14 mouse cellular contexts compared by ENCODE assay signal in the genomic region with DNA sequence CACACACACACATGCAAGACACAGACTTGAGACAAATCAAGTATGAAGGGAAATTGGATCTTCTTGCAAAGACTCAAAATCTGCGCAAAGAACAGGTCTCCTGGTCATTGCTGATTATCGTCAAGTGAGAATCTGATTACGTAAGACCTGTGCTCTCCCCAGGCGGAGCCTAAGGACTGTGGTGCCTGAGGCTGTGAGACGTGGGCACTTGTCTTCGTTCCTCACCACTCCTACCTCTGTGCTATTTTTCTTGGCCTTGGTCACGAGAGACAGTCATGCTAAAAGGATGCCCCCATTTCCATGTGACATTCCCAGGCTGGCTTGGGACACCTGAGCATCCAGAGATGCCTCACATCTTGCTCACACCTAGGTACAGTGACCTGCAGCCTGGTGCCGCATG.
"Had no signal": no experiment of that assay in that cellular context is flagged by ENCODE, and none has a peak within 500 bp of the region (broad histone marks: within the 10 kb centered on the region; RNA-seq: fewer than 3 reads in every experiment).

No protein-coding gene starts in this region.

- H3K4me3 ChIP-seq: limb, embryonic 15.5 days; liver, embryonic 12.5 days; midbrain, embryonic 10.5 days; neural tube, embryonic 12.5 days; stomach, embryonic 15.5 days had no signal

- ATAC-seq: intestine, postnatal 0 days; liver, embryonic 12.5 days had no signal

- H3K27me3 ChIP-seq: neural tube, embryonic 12.5 days had no signal

- H3K4me2 ChIP-seq: limb, embryonic 15.5 days; lung, embryonic 14.5 days; neural tube, embryonic 12.5 days; stomach, embryonic 15.5 days had no signal

- H3K9me3 ChIP-seq: limb, embryonic 15.5 days; liver, embryonic 12.5 days; midbrain, embryonic 10.5 days; neural tube, embryonic 12.5 days; stomach, embryonic 15.5 days had no signal

- H3K27ac ChIP-seq: limb, embryonic 15.5 days; liver, embryonic 12.5 days; midbrain, embryonic 10.5 days; neural tube, embryonic 12.5 days; stomach, embryonic 15.5 days had no signal

- H3K36me3 ChIP-seq: limb, embryonic 15.5 days; liver, embryonic 12.5 days; neural tube, embryonic 12.5 days; stomach, embryonic 15.5 days had no signal

- DNase-seq: kidney, adult 8-10 months; kidney, postnatal 25 days; layer of hippocampus, adult 9-11 months; lung, embryonic 14.5 days; lung, postnatal 14 days; midbrain, embryonic 14.5 days; right cerebral cortex, postnatal 4 days; spleen, adult 18-20 months had no signal

- H3K4me1 ChIP-seq: limb, embryonic 15.5 days; neural tube, embryonic 12.5 days had no signal

- H3K9ac ChIP-seq: limb, embryonic 15.5 days; liver, embryonic 12.5 days; lung, embryonic 14.5 days; neural tube, embryonic 12.5 days; stomach, embryonic 15.5 days had no signal
